Mouse (Mus musculus) lung, embryonic 15.5 days (tissue): ENCODE results near the gene Dst. TPM values are rescaled to one million over a fixed set of nuclear protein-coding genes. Genes with fewer than 3 reads are reported as not detected.
A peak's percentile ranks its signal among the peaks of the same experiment; 100 is the strongest.

Experiments used
- ATAC-seq: fragments of 200-750 bp; cut with Nextera tagmentation; 2 replicates; pipeline ENCODE4 v1.8.0; 2017; ENCODE audit warnings: moderate number of reproducible peaks, borderline replicate concordance; ENCODE audit not compliant: low FRiP score, low TSS enrichment; ENCODE audit errors: extremely low read depth
- H3K27ac ChIP-seq: fragments of 300-500 bp; sonication (generic); 2 replicates; pipeline ENCODE4 v1.5.1; 2015; ENCODE audit warnings: moderate library complexity, mild to moderate bottlenecking, inconsistent platforms
- H3K27me3 ChIP-seq: fragments of 300-500 bp; sonication (generic); 2 replicates; pipeline ENCODE4 v1.6.1; 2015; ENCODE audit warnings: inconsistent platforms
- H3K36me3 ChIP-seq: fragments of 300-500 bp; sonication (generic); 2 replicates; pipeline ENCODE4 v1.6.1; 2015; ENCODE audit warnings: inconsistent platforms
- H3K4me1 ChIP-seq: fragments of 300-500 bp; sonication (generic); 2 replicates; pipeline ENCODE4 v1.6.1; 2015; ENCODE audit warnings: inconsistent platforms
- H3K4me2 ChIP-seq: fragments of 300-500 bp; sonication (generic); 2 replicates; pipeline ENCODE4 v1.6.1; 2015; ENCODE audit warnings: inconsistent platforms, mild to moderate bottlenecking, moderate library complexity
- H3K4me3 ChIP-seq: fragments of 300-500 bp; sonication (generic); 2 replicates; pipeline ENCODE4 v1.5.1; 2015; ENCODE audit warnings: mild to moderate bottlenecking, inconsistent platforms
- H3K9ac ChIP-seq: fragments of 300-500 bp; sonication (generic); 2 replicates; pipeline ENCODE4 v1.6.1; 2015; ENCODE audit warnings: inconsistent platforms
- H3K9me3 ChIP-seq: fragments of 300-500 bp; sonication (generic); 2 replicates; pipeline ENCODE4 v1.6.1; 2016; ENCODE audit warnings: inconsistent platforms
- WGBS: fragments of 180-500 bp; shearing (Covaris S2); methylation state at CpG from one replicate; pipeline ENCODE4 v1.1.7; 2015; 5-methylcytosine and 5-hydroxymethylcytosine counted together
- polyA plus RNA-seq: library from polyadenylated mRNA; unstranded; fragments of >200 nt; fragmentation: Nextera tagmentation; extraction: Ambion mirVana; gene quantifications from 2 replicates; pipeline ENCODE4 v1.2.1, GENCODE M21; 2015

The Dst gene
- polyA plus RNA-seq, 1 experiment from 2014 or later, result 15.2 TPM

DNA sequence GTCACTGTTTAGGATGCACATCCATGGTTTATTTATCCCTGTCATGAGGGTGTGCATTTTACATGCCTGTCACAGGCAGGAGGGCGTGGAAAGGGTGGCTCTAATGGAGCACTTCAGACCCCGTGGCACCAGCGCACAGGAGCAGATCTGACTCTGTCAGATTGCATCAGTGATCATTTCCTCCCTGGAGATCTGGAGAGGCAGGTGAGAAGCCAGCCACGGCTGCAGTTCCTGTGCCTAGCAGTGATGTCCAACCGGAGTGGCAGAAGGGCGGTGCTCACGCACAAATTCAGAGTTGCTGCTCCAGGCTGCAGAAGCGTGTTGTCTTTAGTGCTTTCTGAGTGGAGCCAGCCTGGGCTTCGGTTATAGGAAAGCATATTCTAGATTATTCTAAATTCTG, 86.2 kb downstream of the Dst start:
- WGBS, result 34% methylated on average over 9 of the region's 9 CpGs
- no peaks in the 10 kb centered on the region for H3K9me3 ChIP-seq
- no peak overlapping the region for H3K4me3 ChIP-seq
- no peak overlapping the region for H3K9ac ChIP-seq
- no peak overlapping the region for H3K4me2 ChIP-seq
- H3K4me1 ChIP-seq, result no peaks in the 10 kb centered on the region
- H3K27ac ChIP-seq, result no peak overlapping the region
- no peak for ATAC-seq
- H3K36me3 ChIP-seq, result no peaks in the 10 kb centered on the region
- H3K27me3 ChIP-seq, result no peaks in the 10 kb centered on the region

DNA sequence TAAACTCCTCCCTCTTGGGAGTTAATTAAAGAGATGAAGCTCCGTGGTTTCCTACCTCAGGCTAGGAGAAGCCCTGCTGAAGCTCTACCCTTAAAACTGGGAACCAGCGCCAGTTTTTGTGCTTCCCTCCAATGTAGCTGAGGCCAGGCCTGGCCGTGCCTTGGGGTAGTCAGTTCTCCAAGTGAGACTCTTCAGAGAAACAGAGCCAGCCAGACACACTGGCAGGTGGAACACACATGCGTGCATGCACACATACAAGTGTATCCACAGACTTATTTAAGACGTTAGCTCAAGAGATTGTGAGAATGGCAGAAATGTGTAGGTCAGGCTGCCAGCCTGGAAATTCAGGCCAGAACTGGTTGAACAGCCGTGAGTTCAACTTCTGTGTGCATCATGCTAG, 87.4 kb downstream of the Dst start:
- no peaks in the 10 kb centered on the region for H3K36me3 ChIP-seq

DNA sequence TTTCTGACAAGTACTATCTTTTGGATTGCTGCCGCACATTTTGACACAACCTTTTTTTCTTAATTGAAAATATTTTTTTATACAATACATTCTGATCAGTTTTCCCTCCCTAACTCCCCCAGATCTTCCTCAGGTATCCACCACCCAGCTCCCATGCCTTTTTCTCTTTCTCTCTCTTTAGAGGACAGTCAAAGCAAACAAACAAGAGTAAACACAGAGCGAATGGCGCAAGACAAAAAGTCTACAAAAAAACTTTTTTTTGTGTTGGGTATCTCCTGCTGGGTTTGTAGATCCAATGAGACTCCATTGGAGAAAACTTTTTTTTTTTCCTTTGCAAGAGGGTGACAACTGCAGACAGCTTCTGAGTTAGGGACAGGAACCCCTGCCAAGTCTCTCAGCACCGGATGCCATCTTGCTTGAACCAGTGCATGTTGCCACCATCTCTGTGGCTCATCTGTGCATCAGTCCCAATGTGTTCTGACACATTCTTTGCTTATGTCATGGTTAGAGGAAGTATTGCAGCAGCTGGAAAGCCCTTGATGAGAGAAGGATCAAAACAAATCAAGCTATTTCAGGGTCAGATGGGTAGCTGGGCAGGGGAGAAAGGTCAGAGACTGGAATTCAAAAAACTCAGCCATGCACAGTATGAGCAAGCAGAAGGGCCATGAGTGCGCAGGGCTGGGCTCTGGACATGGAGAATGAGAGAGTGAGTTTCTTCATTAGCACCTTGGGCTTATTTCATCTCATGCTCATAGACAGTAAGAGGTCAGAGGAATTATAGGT, 88.3 kb downstream of the Dst start:
- H3K9ac ChIP-seq, result no peak overlapping the region
- H3K9me3 ChIP-seq, result no peaks in the 10 kb centered on the region
- WGBS, result 67% methylated on average over 5 of the region's 5 CpGs
- H3K4me1 ChIP-seq, result no peaks in the 10 kb centered on the region
- H3K4me2 ChIP-seq, result no peak overlapping the region
- no peak for ATAC-seq
- no peaks in the 10 kb centered on the region for H3K27me3 ChIP-seq
- no peaks in the 10 kb centered on the region for H3K36me3 ChIP-seq
- no peak overlapping the region for H3K4me3 ChIP-seq
- H3K27ac ChIP-seq, result no peak overlapping the region

More for the DNA sequence above, 87.4 kb downstream of the Dst start:
- no peak overlapping the region for H3K4me3 ChIP-seq
- no peaks in the 10 kb centered on the region for H3K4me1 ChIP-seq
- no peak overlapping the region for H3K4me2 ChIP-seq
- H3K9me3 ChIP-seq, result no peaks in the 10 kb centered on the region
- no peak for ATAC-seq
- H3K9ac ChIP-seq, result no peak overlapping the region
- 76% methylated on average over 6 of the region's 6 CpGs for WGBS
- H3K27me3 ChIP-seq, result no peaks in the 10 kb centered on the region
- H3K27ac ChIP-seq, result no peak overlapping the region

DNA sequence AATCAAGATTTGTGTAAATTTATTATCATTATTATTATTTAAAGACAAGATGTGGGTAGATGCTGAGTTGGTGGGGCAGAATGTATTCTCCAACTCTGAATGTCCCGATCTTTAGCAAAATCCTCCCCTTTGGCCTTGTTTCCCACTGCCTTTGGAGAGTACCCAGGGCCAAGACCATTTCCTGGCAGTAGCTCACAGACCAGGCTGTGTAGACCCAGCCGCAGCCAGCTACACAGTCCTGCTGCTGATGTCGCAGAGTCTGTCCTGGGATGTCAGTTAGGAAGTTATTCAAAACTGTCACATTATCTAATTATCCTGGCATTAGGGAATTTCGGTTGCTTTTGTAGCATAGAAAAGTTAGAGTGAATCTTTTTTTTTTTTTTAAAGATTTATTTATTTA, 94.3 kb downstream of the Dst start:
- no peak for ATAC-seq
- WGBS, result 73% methylated on average over 4 of the region's 4 CpGs
- H3K36me3 ChIP-seq, result no peaks in the 10 kb centered on the region
- H3K27me3 ChIP-seq, result no peaks in the 10 kb centered on the region
- no peak overlapping the region for H3K27ac ChIP-seq
- H3K4me3 ChIP-seq, result no peak overlapping the region
- no peak overlapping the region for H3K4me2 ChIP-seq
- no peaks in the 10 kb centered on the region for H3K9me3 ChIP-seq
- H3K9ac ChIP-seq, result no peak overlapping the region
- H3K4me1 ChIP-seq, result peaks cover 24% of the 10 kb centered on the region

DNA sequence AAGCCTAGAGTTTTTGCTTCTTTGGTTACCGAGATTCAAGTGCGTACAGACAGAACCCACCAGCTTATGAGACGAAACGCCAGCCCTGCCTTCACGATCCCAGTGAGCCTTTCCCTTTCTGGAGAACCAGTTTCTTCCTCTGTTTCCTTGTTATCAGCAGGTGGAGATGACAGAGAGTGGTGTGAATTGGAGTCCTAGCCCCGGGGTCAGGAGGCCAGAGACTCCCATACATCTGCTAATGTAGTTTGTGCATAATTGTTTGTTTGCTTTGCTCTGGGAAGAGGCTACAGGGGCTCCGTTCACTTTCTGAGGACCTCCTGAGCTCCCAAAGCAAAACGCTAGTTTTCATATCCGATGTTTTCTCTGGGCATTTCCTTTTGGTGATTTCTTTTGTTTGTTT, 94.9 kb downstream of the Dst start:
- WGBS, result 21% methylated on average over 9 of the region's 9 CpGs
- ATAC-seq, result no peak
- Histone ChIP-seq H3K27me3 (no peaks in the 10 kb centered on the region), H3K36me3 (no peaks in the 10 kb centered on the region), H3K9me3 (no peaks in the 10 kb centered on the region), H3K4me2 (no peak overlapping the region), H3K27ac (no peak overlapping the region), H3K4me3 (no peak overlapping the region), H3K9ac (no peak overlapping the region), H3K4me1 (peaks cover 24% of the 10 kb centered on the region)

DNA sequence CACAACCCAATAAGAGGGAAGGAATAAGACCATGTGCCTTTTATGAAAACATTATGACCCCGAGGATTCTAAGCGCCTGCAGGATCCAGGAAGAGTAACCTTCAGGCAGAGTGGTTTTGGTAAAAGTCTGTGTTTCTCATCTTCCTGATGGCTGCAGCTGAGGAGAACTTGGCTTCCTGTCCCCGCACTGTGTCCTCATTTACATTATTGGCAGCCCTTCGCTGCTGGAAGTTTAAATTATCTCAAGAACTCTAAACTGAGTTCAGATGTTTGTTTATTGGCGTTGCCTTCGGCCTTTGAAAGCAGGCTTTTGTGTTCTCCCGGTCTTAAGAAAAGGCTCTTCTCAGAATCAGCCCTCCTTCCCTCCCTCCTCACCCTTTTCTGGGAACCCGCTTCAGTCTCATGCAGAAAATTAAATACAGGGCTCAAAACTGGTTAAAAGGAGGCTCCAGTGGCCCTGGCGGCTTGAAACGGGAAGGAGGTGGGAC, 97.3 kb downstream of the Dst start:
- no peaks in the 10 kb centered on the region; the same call in 1 of the 2 replicates for H3K27me3 ChIP-seq
- peak; percentile 29; the same call in 1 of the 2 replicates for ATAC-seq
- no peaks in the 10 kb centered on the region for H3K9me3 ChIP-seq
- H3K4me2 ChIP-seq, result peak overlapping the region; percentile 84
- H3K4me1 ChIP-seq, result peaks cover 24% of the 10 kb centered on the region
- H3K36me3 ChIP-seq, result no peaks in the 10 kb centered on the region
- H3K9ac ChIP-seq, result peak overlapping the region; percentile 29; the same call in 1 of the 2 replicates
- H3K27ac ChIP-seq, result peak overlapping the region; percentile 74
- H3K4me3 ChIP-seq, result peak overlapping the region; percentile 48
- WGBS, result 5% methylated on average over 10 of the region's 10 CpGs

DNA sequence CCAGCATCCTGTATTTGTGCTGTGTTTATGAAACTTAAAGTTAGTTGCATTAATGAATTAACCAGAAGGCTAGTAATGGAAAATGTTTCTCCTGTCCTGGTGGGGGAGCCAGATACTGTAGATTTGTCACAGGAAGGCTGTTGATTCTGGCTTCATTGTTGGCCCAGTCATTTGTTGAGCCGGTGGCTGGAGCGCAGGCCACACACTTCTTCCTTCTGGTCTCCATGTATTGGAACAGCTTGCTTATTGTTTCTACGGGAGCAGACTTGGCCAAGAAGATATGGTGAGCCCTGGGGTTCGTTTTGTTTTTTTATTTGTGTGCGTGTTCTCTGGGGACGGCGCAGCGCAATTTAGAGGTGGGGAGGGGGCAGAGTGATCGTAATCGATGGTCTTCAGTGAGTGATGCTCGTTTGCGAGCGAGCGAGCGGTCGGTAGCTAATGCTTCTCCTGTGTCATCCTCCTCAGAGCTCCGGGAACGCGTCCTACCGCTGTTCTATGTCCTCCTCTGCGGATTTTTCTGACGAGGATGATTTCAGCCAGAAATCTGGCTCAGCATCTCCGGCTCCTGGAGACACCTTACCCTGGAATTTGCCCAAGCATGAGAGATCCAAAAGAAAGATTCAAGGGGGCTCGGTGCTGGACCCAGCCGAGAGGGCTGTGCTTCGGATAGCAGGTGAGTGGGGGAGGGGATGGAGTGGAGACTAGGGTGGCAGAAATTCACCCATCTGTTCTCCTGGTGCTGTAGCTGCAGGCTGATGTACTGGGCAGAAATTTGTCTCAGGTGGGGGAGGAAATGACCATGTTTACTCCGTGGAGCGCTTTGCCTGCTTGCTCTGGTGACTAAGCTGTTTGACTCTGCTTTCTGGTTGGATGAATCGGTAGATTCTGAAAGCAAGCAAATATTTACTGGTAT, 98.0 kb downstream of the Dst start:
- peak overlapping the region; percentile 48 for H3K4me3 ChIP-seq
- WGBS, result 1% methylated on average over 29 of the region's 29 CpGs

DNA sequence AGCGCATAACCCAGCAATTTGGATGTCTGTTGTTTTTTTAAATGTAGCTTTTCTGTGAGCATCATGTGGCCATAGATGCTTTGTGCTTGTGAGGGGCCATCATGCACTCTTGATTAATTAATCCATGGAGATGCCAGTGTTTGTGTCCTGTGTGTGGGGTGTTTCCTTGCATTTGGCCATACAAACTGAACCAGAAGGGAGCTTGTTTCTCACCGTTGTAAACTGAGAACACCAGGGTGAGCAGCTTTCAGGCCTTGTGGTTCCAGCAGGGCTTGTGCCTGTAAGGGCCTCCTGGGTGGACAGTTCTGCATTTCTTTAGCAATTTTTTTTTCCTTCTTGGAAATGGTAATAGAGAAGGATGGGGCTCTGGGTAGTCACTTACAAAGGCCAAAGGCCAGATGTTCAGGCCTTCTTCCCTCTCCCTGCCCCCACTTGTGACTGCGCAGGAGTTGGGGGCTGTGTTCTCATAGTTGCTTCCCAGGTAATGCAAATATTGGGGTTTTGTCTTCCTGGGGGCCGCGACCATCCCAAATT, 98.9 kb downstream of the Dst start:
- no peak overlapping the region for H3K9ac ChIP-seq
- no peak overlapping the region for H3K27ac ChIP-seq
- no peak overlapping the region for H3K4me3 ChIP-seq
- no peaks in the 10 kb centered on the region; the same call in 1 of the 2 replicates for H3K27me3 ChIP-seq
- WGBS, result 55% methylated on average over 5 of the region's 5 CpGs
- peaks cover 33% of the 10 kb centered on the region for H3K4me1 ChIP-seq
- peak overlapping the region; percentile 84 for H3K4me2 ChIP-seq
- no peaks in the 10 kb centered on the region for H3K9me3 ChIP-seq
- ATAC-seq, result no peak
- no peaks in the 10 kb centered on the region for H3K36me3 ChIP-seq

More for the DNA sequence above, 98.0 kb downstream of the Dst start:
- Histone ChIP-seq H3K9ac (peak overlapping the region; percentile 29), H3K9me3 (no peaks in the 10 kb centered on the region), H3K27ac (peak overlapping the region; percentile 74), H3K36me3 (no peaks in the 10 kb centered on the region), H3K4me1 (peaks cover 28% of the 10 kb centered on the region), H3K4me2 (peak overlapping the region; percentile 84), H3K27me3 (no peaks in the 10 kb centered on the region; the same call in 1 of the 2 replicates)
- ATAC-seq, result peak; percentile 82; the same call in 1 of the 2 replicates

DNA sequence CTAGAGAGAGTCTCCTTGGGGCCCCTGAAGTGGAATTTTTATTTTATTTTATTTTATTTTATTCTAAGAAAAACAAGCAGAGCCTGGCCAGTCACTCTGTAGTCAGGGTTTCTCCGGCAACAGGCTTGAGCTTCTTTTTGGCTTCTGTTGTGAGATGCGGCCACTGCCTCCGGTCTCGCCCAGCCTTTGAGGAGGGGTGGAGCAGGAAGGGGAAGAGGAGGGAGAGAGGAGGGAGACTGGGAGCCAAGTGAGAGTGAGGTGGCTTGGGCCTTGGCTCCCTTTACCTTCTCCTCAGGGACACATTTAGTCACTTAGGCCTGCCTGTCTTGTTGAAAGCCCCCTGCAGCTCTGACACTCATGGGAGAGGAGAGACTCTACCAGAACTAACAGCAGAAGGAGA, 99.4 kb downstream of the Dst start:
- Histone ChIP-seq H3K4me3 (no peak overlapping the region), H3K4me2 (peak overlapping the region; percentile 84; the same call in 1 of the 2 replicates), H3K4me1 (peaks cover 35% of the 10 kb centered on the region), H3K9me3 (no peaks in the 10 kb centered on the region), H3K9ac (no peak overlapping the region), H3K36me3 (no peaks in the 10 kb centered on the region), H3K27ac (no peak overlapping the region), H3K27me3 (no peaks in the 10 kb centered on the region; the same call in 1 of the 2 replicates)
- 58% methylated on average over 4 of the region's 4 CpGs for WGBS
- no peak for ATAC-seq

DNA sequence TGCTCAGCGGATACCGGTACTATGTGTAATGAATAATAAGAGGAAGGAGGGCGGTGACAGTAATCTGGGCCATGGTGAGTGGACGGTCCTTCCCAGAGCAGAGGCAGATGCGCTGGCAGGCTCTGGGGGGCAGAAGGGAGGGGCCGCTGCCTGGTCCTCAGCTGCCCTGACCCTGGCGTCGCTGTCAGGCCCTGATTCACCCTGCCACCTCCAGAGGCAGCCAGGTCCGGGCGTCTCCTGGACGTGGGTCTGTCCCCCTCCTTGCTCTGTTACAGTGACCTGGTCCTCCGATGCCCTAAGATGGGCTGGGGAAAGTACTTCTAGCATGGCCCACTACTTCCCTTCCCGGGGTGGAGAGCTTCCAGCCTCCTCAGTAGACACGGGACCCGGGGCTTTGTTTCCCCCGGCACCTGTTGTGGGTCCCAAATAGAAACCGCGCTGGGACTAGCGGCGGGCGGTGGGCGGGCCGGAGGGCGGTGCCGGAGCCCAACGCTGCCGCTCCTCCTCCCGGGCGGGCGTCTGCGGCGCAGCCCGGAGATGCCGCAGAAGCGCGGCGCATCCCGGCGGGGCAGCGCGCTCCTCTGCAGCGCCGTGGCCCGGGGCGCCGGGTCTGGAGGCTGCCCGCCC, 103.1 kb downstream of the Dst start:
- peak; percentile 86 for ATAC-seq

DNA sequence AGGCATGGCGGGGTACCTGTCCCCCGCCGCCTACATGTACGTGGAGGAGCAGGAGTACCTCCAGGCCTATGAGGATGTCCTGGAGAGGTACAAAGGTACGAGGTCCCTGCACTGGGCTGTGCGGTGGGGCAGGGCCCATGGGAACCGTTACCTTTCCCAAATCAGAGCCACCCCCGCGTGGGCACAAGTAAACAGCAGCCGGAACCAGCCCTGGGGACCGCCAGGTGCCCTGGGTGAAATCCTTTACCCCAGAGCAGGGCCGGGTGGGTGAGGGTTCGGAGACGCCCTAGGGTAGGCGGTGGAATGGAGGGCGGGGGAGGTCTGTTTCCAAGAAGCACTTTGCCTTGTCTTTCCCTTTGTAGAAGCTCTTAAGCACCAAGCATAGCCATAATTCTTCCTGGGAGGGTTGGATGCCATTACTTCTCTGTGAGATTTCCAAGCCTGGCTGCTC, 103.8 kb downstream of the Dst start:
- peak; percentile 54; the same call in 1 of the 2 replicates for ATAC-seq
- Histone ChIP-seq H3K36me3 (no peaks in the 10 kb centered on the region), H3K4me1 (peaks cover 14% of the 10 kb centered on the region; the same call in 1 of the 2 replicates), H3K27me3 (no peaks in the 10 kb centered on the region; the same call in 1 of the 2 replicates), H3K9me3 (no peaks in the 10 kb centered on the region), H3K4me2 (peak overlapping the region; percentile 91), H3K27ac (no peak overlapping the region), H3K4me3 (peak overlapping the region; percentile 55), H3K9ac (peak overlapping the region; percentile 46)
- WGBS, result 3% methylated on average over 16 of the region's 16 CpGs

More for the DNA sequence above, 103.1 kb downstream of the Dst start:
- Histone ChIP-seq H3K4me2 (peak overlapping the region; percentile 91), H3K36me3 (no peaks in the 10 kb centered on the region), H3K9me3 (no peaks in the 10 kb centered on the region), H3K27ac (no peak overlapping the region), H3K9ac (peak overlapping the region; percentile 46), H3K27me3 (no peaks in the 10 kb centered on the region; the same call in 1 of the 2 replicates), H3K4me3 (peak overlapping the region; percentile 55), H3K4me1 (peaks cover 21% of the 10 kb centered on the region)
- under 1% methylated on average over 37 of the region's 47 CpGs for WGBS
